Mouse (Mus musculus) heart, postnatal 36 days (tissue): Measurements from ENCODE around the gene Ddx59. TPM values are rescaled to one million over a fixed set of nuclear protein-coding genes. Genes with fewer than 3 reads are reported as not detected.
A peak's percentile ranks its signal among the peaks of the same experiment; 100 is the strongest.

Source experiments
- DNase-seq, 2 experiments: peaks; one replicate each; pipeline ENCODE4 v3.0.0; 2021 to 2022
- intact Hi-C: fragments of 180-260 bp; cut with DNase I; formaldehyde crosslinking; loops from one replicate; pipeline ENCODE4 v1.15.1; 2025
- total RNA-seq, 2 experiments: library from RNA; stranded (reverse); gene quantifications; 2 replicates each; pipeline ENCODE4 v1.2.3; 2021

Gene Ddx59
- 10 to 100 TPM; 11.9 to 14.2 TPM for total RNA-seq

- peak; percentile 100 for DNase-seq
- intact Hi-C loops = loop anchor here (2.0 to 10.0 kb wide), 2 partner anchors 68 to 210 kb away; partner anchors contain the start of genes Camsap2 and Zfp281
Measured at GRCm38 (mm10) chr1:136414798-136415755, at the start of gene Ddx59. Ddx59 (plus strand) TSS chr1:136415271.

- DNase-seq = no peak
- intact Hi-C loops = no loop called here
Measured at GRCm38 (mm10) chr1:136365986-136366385, 49.1 kb upstream of the Ddx59 start.

- intact Hi-C loops = no loop called here
- no peak for DNase-seq
Measured at GRCm38 (mm10) chr1:136379261-136379660, 35.8 kb upstream of the Ddx59 start.

- DNase-seq = no peak
- intact Hi-C loops = loop anchor here (2.0 kb wide), 1 partner anchor 33 kb away; no protein-coding TSS in a partner anchor
Measured at GRCm38 (mm10) chr1:136380161-136380560, 34.9 kb upstream of the Ddx59 start.

GRCm38 (mm10) chr1:136380606-136381005, 34.5 kb upstream of the Ddx59 start:
- intact Hi-C loops = loop anchor here (2.0 kb wide), 1 partner anchor 32 kb away; no protein-coding TSS in a partner anchor

GRCm38 (mm10) chr1:136381169-136381568, 33.9 kb upstream of the Ddx59 start:
- DNase-seq = peak in 1 of 2 experiments; percentile 8
- intact Hi-C loops = loop anchor here (2.0 kb wide), 1 partner anchor 32 kb away; no protein-coding TSS in a partner anchor

More at GRCm38 (mm10) chr1:136380606-136381005, 34.5 kb upstream of the Ddx59 start:
- no peak for DNase-seq

- intact Hi-C loops = loop anchor here (2.0 kb wide), 1 partner anchor 31 kb away; no protein-coding TSS in a partner anchor
- DNase-seq = peak; percentile 18 to 46
Measured at GRCm38 (mm10) chr1:136381583-136381982, 33.5 kb upstream of the Ddx59 start.

- intact Hi-C loops = no loop called here
- no peak for DNase-seq
Measured at GRCm38 (mm10) chr1:136386914-136387313, 28.2 kb upstream of the Ddx59 start.

- intact Hi-C loops = no loop called here
- DNase-seq = peak; percentile 29 to 33
Measured at GRCm38 (mm10) chr1:136394506-136394905, 20.6 kb upstream of the Ddx59 start.

- intact Hi-C loops = no loop called here
- DNase-seq = no peak
Measured at GRCm38 (mm10) chr1:136395073-136395472, 20.0 kb upstream of the Ddx59 start.

GRCm38 (mm10) chr1:136401281-136401680, 13.8 kb upstream of the Ddx59 start:
- no peak for DNase-seq
- intact Hi-C loops = no loop called here

- no peak for DNase-seq
- intact Hi-C loops = loop anchor here (10.0 kb wide), 1 partner anchor 215 kb away; the partner anchor contains the start of gene Zfp281
Measured at GRCm38 (mm10) chr1:136409631-136410030, 5.4 kb upstream of the Ddx59 start.

- no peak for DNase-seq
- intact Hi-C loops = loop anchor here (2.0 to 10.0 kb wide), 2 partner anchors 69 to 209 kb away; partner anchors contain the start of genes Camsap2 and Zfp281
Measured at GRCm38 (mm10) chr1:136415756-136416126, 670 bp downstream of the Ddx59 start.

- DNase-seq = no peak
- intact Hi-C loops = loop anchor here (10.0 kb wide), 1 partner anchor 206 kb away; the partner anchor contains the start of gene Zfp281
Measured at GRCm38 (mm10) chr1:136418393-136418792, 3.3 kb downstream of the Ddx59 start.

GRCm38 (mm10) chr1:136427166-136427969, 12.3 kb downstream of the Ddx59 start:
- intact Hi-C loops = no loop called here
- no peak for DNase-seq

- DNase-seq = no peak
- intact Hi-C loops = no loop called here
Measured at GRCm38 (mm10) chr1:136428981-136429380, 13.9 kb downstream of the Ddx59 start.

- DNase-seq = no peak
- intact Hi-C loops = no loop called here
Measured at GRCm38 (mm10) chr1:136430126-136430818, 15.2 kb downstream of the Ddx59 start.

- DNase-seq = no peak
- intact Hi-C loops = no loop called here
Measured at GRCm38 (mm10) chr1:136440741-136441140, 25.7 kb downstream of the Ddx59 start.

- DNase-seq = no peak
- intact Hi-C loops = no loop called here
Measured at GRCm38 (mm10) chr1:136442809-136443208, 27.7 kb downstream of the Ddx59 start.
